Mouse (Mus musculus) stomach, embryonic 16.5 days (tissue): ENCODE data around the gene Mgat5b. TPM values are rescaled to one million over a fixed set of nuclear protein-coding genes. Genes with fewer than 3 reads are reported as not detected.

Experiments used
- ATAC-seq: fragments of 200-750 bp; cut with Nextera tagmentation; 2 replicates; pipeline ENCODE4 v1.8.0; 2017; ENCODE audit warnings: moderate number of reproducible peaks, moderate TSS enrichment; ENCODE audit not compliant: insufficient read depth, low FRiP score
- H3K27ac ChIP-seq: fragments of 300-500 bp; sonication (generic); 2 replicates; pipeline ENCODE4 v1.5.1; 2014; ENCODE audit warnings: low read length
- H3K27me3 ChIP-seq: fragments of 300-500 bp; sonication (generic); 2 replicates; pipeline ENCODE4 v1.6.1; 2014; ENCODE audit warnings: low read length, control low read depth, mixed read lengths; ENCODE audit not compliant: control insufficient read depth, insufficient read depth
- H3K36me3 ChIP-seq: fragments of 300-500 bp; sonication (generic); 2 replicates; pipeline ENCODE4 v1.6.1; 2014; ENCODE audit warnings: low read length; ENCODE audit not compliant: control insufficient read depth, insufficient read depth
- H3K4me1 ChIP-seq: fragments of 300-500 bp; sonication (generic); 2 replicates; pipeline ENCODE4 v1.6.1; 2014; ENCODE audit warnings: low read length, control low read depth, mixed read lengths; ENCODE audit not compliant: control insufficient read depth, insufficient read depth
- H3K4me2 ChIP-seq: fragments of 300-500 bp; sonication (generic); 2 replicates; pipeline ENCODE4 v1.6.1; 2014; ENCODE audit warnings: low read depth, low read length, mixed read lengths
- H3K4me3 ChIP-seq: fragments of 300-500 bp; sonication (generic); replicated peaks from 2 replicates; pipeline ENCODE4 v1.5.1; 2014; ENCODE audit warnings: mild to moderate bottlenecking, low read length
- H3K9ac ChIP-seq: fragments of 300-500 bp; sonication (generic); 2 replicates; pipeline ENCODE4 v1.6.1; 2014; ENCODE audit warnings: low read length
- H3K9me3 ChIP-seq: fragments of 300-500 bp; sonication (generic); replicated peaks from 2 replicates; pipeline ENCODE4 v1.6.1; 2016; ENCODE audit warnings: low read length, control low read depth; ENCODE audit not compliant: control insufficient read depth
- WGBS: fragments of 180-500 bp; shearing (Covaris S2); extraction: QIAGEN DNeasy Blood & Tissue Kit; methylation state at CpG from one replicate; pipeline ENCODE4 v1.1.7; 2014; 5-methylcytosine and 5-hydroxymethylcytosine counted together
- polyA plus RNA-seq: library from polyadenylated mRNA; unstranded; fragments of >200 nt; fragmentation: Nextera tagmentation; extraction: Ambion mirVana; gene quantifications from 2 replicates; pipeline ENCODE4 v1.2.1, GENCODE M21; 2015

Mgat5b gene
- polyA plus RNA-seq, 1 experiment from 2014 or later, result 0.50 TPM

- Histone ChIP-seq H3K27ac (no peak overlapping the region), H3K9ac (no peak overlapping the region), H3K9me3 (no peaks in the 10 kb centered on the region), H3K36me3 (no peaks in the 10 kb centered on the region), H3K4me2 (no peak overlapping the region), H3K4me3 (no peak overlapping the region), H3K27me3 (no peaks in the 10 kb centered on the region), H3K4me1 (peaks cover 9% of the 10 kb centered on the region)
- WGBS, result 48% methylated on average over 4 of the region's 4 CpGs
- ATAC-seq, result no peak
These were observed 63.9 kb downstream of the Mgat5b start for GRCm38 (mm10) chr11:116982543-116982942.

- Histone ChIP-seq H3K27me3 (no peaks in the 10 kb centered on the region), H3K9ac (no peak overlapping the region), H3K9me3 (no peaks in the 10 kb centered on the region), H3K4me2 (no peak overlapping the region), H3K4me1 (peaks cover 3% of the 10 kb centered on the region), H3K4me3 (no peak overlapping the region), H3K27ac (no peak overlapping the region), H3K36me3 (no peaks in the 10 kb centered on the region)
- 74% methylated on average over 15 of the region's 15 CpGs for WGBS
- no peak for ATAC-seq
These were observed 67.1 kb downstream of the Mgat5b start for GRCm38 (mm10) chr11:116985504-116986385.

GRCm38 (mm10) chr11:116988131-116988530, 69.5 kb downstream of the Mgat5b start:
- 46% methylated on average over 8 of the region's 8 CpGs for WGBS
- no peak overlapping the region for H3K4me3 ChIP-seq
- ATAC-seq, result no peak

GRCm38 (mm10) chr11:116990231-116990630, 71.6 kb downstream of the Mgat5b start:
- ATAC-seq, result peak; percentile 39; the same call in 1 of the 2 replicates

More at GRCm38 (mm10) chr11:116988131-116988530, 69.5 kb downstream of the Mgat5b start:
- Histone ChIP-seq H3K4me2 (no peak overlapping the region), H3K9ac (no peak overlapping the region), H3K4me1 (no peaks in the 10 kb centered on the region), H3K27ac (no peak overlapping the region), H3K36me3 (no peaks in the 10 kb centered on the region), H3K27me3 (no peaks in the 10 kb centered on the region), H3K9me3 (no peaks in the 10 kb centered on the region)

GRCm38 (mm10) chr11:116991410-116991809, 72.7 kb downstream of the Mgat5b start:
- Histone ChIP-seq H3K9ac (no peak overlapping the region), H3K4me3 (no peak overlapping the region), H3K27ac (no peak overlapping the region), H3K36me3 (no peaks in the 10 kb centered on the region), H3K4me2 (no peak overlapping the region), H3K9me3 (no peaks in the 10 kb centered on the region), H3K27me3 (peaks cover 11% of the 10 kb centered on the region; the same call in 1 of the 2 replicates), H3K4me1 (peaks cover 4% of the 10 kb centered on the region; the same call in 1 of the 2 replicates)
- ATAC-seq, result no peak
- WGBS, result 78% methylated on average over 8 of the region's 8 CpGs

More at GRCm38 (mm10) chr11:116990231-116990630, 71.6 kb downstream of the Mgat5b start:
- Histone ChIP-seq H3K27me3 (peaks cover 11% of the 10 kb centered on the region; the same call in 1 of the 2 replicates), H3K4me3 (no peak overlapping the region), H3K4me2 (no peak overlapping the region), H3K36me3 (no peaks in the 10 kb centered on the region), H3K9ac (no peak overlapping the region), H3K9me3 (no peaks in the 10 kb centered on the region), H3K27ac (peak overlapping the region; percentile 49; the same call in 1 of the 2 replicates), H3K4me1 (peaks cover 4% of the 10 kb centered on the region; the same call in 1 of the 2 replicates)
- WGBS, result 51% methylated on average over 7 of the region's 7 CpGs

GRCm38 (mm10) chr11:116991964-116992363, 73.3 kb downstream of the Mgat5b start:
- ATAC-seq, result no peak

GRCm38 (mm10) chr11:116994095-116994582, 75.5 kb downstream of the Mgat5b start:
- H3K4me2 ChIP-seq, result peak overlapping the region; percentile 35
- H3K4me3 ChIP-seq, result no peak overlapping the region
- no peaks in the 10 kb centered on the region for H3K36me3 ChIP-seq
- H3K4me1 ChIP-seq, result peaks cover 4% of the 10 kb centered on the region; the same call in 1 of the 2 replicates
- no peaks in the 10 kb centered on the region for H3K9me3 ChIP-seq
- H3K27me3 ChIP-seq, result peaks cover 11% of the 10 kb centered on the region; the same call in 1 of the 2 replicates
- H3K27ac ChIP-seq, result no peak overlapping the region
- ATAC-seq, result no peak
- H3K9ac ChIP-seq, result no peak overlapping the region
- 8% methylated on average over 18 of the region's 18 CpGs for WGBS

More at GRCm38 (mm10) chr11:116991964-116992363, 73.3 kb downstream of the Mgat5b start:
- H3K27me3 ChIP-seq, result peaks cover 11% of the 10 kb centered on the region; the same call in 1 of the 2 replicates
- WGBS, result 75% methylated on average over 6 of the region's 6 CpGs
- peaks cover 4% of the 10 kb centered on the region; the same call in 1 of the 2 replicates for H3K4me1 ChIP-seq
- no peak overlapping the region for H3K4me2 ChIP-seq
- no peak overlapping the region for H3K27ac ChIP-seq
- no peaks in the 10 kb centered on the region for H3K9me3 ChIP-seq
- H3K9ac ChIP-seq, result no peak overlapping the region
- no peak overlapping the region for H3K4me3 ChIP-seq
- H3K36me3 ChIP-seq, result no peaks in the 10 kb centered on the region

GRCm38 (mm10) chr11:116996976-116997375, 78.3 kb downstream of the Mgat5b start:
- no peak overlapping the region for H3K4me3 ChIP-seq
- H3K27me3 ChIP-seq, result peaks cover 11% of the 10 kb centered on the region; the same call in 1 of the 2 replicates
- no peak overlapping the region for H3K9ac ChIP-seq
- no peaks in the 10 kb centered on the region for H3K36me3 ChIP-seq
- ATAC-seq, result no peak
- no peak overlapping the region for H3K4me2 ChIP-seq
- 20% methylated on average over 3 of the region's 3 CpGs for WGBS
- H3K4me1 ChIP-seq, result peaks cover 4% of the 10 kb centered on the region; the same call in 1 of the 2 replicates
- no peak overlapping the region for H3K27ac ChIP-seq
- no peaks in the 10 kb centered on the region for H3K9me3 ChIP-seq

GRCm38 (mm10) chr11:116998935-116999334, 80.3 kb downstream of the Mgat5b start:
- no peaks in the 10 kb centered on the region for H3K36me3 ChIP-seq
- H3K9me3 ChIP-seq, result no peaks in the 10 kb centered on the region
- no peak overlapping the region for H3K4me2 ChIP-seq
- no peak overlapping the region for H3K27ac ChIP-seq
- H3K4me1 ChIP-seq, result peaks cover 3% of the 10 kb centered on the region; the same call in 1 of the 2 replicates
- peaks cover 10% of the 10 kb centered on the region; the same call in 1 of the 2 replicates for H3K27me3 ChIP-seq
- WGBS, result 86% methylated on average over 5 of the region's 5 CpGs
- no peak overlapping the region for H3K4me3 ChIP-seq
- ATAC-seq, result no peak
- H3K9ac ChIP-seq, result no peak overlapping the region
